Mouse (Mus musculus): ENCODE results near the gene Ttc7. TPM values are rescaled to one million over a fixed set of nuclear protein-coding genes. Genes with fewer than 3 reads are reported as not detected.
"Not testable (repeated sequence)": the region's sequence is repeated elsewhere in the genome, so short reads cannot be mapped to it uniquely, and the experiment has no call there.

The Ttc7 gene
- total RNA-seq, 4 experiments from 2014 or later: 19.2 to 31.4 (median 26.0) TPM

DNA sequence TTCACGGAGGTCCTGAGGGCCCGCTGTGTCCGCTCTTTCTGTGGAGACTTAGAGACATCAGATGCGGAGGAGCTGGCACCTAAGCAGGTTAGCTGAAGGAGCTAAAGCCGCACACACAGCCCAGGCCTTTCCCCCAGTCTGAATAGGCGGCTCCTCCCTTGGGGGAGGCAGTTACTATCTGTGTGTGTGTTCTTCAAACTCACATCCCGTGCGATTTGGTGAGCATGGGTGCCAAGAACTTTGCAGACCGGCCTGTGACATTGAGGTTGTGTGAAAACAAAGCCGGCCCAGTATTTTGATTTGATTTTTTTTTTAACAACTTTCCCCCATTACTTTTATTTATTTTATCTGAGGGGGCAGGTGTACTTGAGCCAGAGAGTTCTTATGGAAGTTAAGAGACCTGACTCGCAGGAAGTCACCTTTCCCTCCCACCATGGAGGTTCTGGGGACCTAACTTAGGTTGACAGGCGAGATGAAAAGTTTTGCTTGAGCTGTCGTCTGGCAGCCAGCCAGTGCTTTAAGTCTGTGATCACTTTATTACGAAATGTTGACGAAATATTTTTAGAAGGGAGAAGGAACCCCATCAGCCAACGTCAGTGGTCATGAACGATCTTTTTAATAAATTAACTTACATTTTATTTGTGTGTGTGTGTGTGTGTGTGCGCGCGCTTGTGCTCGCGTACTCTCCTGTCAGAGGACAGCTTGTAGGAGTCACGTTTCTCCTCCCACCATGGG, 3.2 kb downstream of the Ttc7 start:
- no peak for DNase-seq (ENCODE audit: low spot score)

DNA sequence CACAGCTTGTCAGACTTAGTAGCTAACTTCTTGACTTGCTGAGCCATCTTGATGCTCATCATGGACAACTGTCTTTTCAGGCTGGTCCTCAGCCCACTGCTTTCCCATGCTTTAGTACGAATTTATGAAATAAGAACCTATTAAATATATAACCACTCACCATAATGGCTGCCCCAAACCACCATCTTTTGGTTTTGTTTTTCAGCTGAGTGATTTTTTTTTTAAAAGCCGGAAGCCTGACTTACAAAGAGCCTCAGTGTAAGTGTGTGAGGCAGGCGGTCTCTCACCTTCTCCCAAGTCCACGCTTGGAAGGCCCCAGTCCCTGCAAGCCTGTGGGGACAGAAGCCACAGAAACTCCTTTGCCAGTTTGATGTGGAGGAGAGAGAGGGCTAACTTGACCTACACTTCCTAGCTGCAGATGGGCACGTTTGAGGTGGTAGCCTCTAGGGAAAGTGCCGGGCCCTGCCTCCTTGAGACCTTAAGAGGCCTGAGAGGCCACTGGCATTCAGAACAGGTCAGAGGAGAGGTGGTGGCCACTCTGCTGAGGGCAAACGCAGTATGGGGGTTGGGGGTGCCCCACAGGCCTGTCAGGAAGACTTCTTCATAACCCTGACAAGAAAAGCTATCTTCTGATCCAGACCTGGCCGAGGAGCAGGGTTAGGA, 3.9 kb downstream of the Ttc7 start:
- DNase-seq (ENCODE audit: low spot score): no peak

DNA sequence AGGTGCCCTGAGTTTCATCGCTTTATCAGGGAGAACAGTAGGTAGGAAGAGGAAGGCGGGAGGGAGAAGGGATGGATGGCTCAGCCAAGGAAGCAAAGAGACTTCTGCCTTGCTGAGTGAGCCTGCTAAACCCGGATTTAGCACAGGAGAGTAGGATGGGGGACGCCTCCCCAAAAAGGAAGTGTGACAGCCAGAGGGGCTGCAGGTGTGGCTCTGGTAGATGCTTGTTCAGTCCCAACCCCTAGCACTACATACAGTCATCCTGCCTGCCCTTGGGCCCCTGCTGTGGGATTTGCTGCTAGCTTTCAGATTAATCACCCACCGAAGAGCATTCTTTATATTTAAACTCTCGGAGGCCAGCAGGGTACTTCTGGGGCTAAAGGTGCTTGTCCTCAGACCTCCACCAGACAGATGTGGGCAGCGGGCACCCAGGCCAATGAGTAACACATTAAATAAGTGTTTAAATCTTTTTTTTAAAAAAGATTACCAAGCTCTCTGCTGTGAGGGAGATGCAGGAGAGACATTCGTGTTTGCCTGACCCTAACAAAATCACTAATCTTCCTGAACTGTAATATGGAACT, 4.6 kb downstream of the Ttc7 start:
- DNase-seq (ENCODE audit: low spot score): no peak

DNA sequence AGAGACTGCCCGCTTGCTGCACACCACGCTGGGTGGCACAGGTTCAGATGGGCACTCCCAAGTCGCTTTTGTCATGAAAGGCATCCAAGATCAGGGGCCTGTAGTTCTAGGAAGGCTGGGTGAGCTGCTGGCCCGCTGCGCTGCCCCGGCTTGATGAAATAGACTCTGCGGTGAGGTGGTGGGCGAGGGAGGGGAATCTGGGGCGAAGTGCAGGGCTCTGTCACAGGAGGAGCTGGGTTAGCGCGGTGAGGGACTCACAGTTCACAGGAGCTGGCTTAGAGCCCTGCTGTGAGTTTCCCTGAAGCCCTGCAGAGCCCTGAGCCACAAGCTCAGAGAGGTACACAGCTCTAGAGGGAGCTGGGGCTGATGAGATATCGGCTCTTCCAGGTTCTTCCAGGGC, 5.4 kb downstream of the Ttc7 start:
- no peak for DNase-seq (ENCODE audit: low spot score)

DNA sequence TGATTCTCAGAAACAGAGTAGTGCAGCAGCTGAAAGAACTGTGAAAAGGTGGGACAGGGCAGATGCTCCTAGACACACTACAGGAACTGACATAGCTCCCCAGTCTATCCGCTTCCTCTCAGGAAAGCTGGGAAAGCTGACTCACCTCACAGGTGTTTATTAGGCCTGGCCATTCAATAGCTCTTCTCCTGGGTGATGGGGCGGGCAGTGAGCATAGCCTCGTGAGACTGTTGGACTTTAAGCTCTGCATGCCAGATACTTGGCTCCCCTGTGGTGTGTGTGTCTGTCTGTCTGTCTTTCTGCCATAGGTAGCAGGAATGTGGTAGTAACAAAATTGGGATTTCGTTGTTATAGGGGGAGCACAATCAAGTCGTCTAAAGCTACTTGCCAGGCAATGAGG, 6.7 kb downstream of the Ttc7 start:
- DNase-seq (ENCODE audit: low spot score): no peak

DNA sequence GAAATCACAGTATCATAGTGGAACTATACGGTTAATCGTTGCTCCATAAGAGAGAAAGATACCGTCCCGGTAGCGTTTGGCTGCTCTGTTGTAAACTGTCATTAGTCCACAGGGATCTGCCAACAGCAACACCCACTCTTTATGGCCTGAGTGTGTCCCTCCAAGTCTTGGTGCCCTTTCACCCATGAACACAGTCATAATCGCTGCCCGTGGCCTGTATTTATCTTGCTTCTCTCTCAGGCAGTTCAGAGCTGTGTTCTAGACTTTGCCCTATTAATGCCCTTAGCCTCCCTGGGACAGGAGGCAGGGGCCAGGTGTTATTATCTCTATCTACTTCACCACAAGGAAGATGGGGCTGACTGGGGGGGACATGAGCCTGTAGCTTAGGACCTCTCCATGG, 8.4 kb downstream of the Ttc7 start:
- no peak for DNase-seq (ENCODE audit: low spot score)

DNA sequence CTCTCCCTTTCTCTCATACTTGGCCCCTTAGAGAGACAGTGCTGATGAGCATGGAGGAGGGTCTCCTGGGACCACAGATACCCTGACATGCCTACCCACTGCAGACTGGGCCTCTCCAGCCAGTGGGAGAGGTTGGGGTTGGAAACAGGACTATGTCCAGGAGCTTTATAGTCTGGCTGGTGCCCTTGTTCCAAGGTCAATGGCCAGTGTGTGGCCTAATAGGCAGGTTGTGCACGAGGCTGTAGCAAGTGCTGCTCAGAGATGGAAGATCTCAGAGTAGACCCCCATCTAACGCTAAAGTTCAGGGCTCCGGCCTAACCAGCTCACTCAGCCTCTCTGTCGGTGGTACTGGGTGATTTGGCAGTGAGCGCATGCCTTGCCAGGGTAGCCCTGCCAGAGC, 9.1 kb downstream of the Ttc7 start:
- DNase-seq (ENCODE audit: low spot score): no peak

DNA sequence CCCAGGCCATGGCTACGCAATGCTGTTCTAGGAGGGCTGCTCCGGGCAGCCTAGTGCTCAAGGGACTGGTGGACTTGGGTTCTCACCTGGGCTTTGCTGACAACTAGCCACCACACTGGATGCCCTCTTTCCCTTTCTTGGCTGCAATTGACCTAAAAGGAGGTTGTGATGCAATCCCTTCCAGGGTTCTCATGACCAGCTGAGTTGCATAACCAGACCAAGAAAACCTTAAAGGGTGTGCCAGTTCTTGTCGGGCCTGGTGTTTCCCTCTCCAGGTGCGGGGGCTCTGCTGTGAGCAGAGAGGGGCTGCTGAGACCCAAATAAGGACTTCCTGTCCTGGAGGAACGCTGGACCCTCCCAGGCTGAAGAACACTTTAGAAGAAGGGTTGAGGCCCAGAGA, 10.4 kb downstream of the Ttc7 start:
- no peak for DNase-seq (ENCODE audit: low spot score)

DNA sequence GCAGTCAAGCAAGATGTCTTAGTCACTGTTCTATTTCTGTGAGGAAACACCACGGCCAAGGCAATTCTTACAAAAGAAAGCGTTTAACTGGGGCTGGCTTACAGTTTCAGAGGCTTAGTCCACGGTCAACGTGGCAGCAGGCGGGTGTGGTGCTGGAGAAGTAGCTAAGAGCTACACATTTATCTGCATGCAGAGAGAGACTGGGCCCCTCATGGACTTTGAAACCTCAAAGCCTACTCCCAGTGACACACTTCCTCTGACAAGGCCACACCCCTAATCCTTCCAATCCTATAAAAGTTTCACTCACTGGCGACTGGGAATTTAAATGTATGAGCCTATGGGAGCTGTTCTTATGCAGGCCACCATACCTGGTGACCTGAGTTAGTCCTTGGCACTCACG, 13.1 kb downstream of the Ttc7 start:
- no peak for DNase-seq (ENCODE audit: low spot score)

DNA sequence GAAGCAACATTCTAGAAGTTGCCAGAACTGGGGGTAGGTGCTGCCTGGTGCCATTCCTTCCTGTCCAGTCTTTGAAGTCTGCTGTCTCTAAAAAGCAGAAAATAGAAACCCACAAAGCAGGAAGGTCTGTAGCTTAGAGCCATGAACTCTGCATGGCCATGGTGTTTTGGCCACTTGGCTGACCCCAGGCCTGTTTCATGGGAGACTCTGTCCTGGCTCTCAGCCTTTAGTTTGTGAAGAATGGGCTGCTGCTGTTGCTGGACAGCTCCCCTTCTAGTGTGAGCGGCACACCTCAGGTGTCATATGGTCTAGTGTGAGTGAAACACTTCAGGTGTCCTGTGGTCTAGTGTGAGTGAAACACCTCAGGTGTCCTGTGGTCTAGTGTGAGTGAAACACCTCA, 14.0 kb downstream of the Ttc7 start:
- DNase-seq (ENCODE audit: low spot score): not testable (repeated sequence)

DNA sequence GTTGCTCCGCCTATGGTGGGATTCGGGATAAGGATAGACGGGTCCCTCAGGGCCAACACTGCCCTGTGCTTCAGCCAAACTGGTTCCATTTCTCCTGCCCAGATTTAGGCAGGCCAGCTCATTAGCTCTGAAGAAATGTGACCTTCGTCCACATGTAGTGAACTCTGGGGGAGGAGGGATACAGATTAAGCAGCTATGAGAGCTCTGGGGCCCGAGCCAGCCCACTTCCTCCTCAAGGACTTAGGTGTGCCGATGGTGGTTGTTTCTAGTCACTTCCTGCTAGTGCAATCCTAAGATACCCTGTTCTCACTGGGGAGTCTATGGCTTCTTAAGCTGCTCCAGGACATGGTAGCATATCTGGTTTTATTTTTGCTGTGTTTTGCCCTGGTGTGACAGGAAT, 16.3 kb downstream of the Ttc7 start:
- DNase-seq (ENCODE audit: low spot score): no peak

DNA sequence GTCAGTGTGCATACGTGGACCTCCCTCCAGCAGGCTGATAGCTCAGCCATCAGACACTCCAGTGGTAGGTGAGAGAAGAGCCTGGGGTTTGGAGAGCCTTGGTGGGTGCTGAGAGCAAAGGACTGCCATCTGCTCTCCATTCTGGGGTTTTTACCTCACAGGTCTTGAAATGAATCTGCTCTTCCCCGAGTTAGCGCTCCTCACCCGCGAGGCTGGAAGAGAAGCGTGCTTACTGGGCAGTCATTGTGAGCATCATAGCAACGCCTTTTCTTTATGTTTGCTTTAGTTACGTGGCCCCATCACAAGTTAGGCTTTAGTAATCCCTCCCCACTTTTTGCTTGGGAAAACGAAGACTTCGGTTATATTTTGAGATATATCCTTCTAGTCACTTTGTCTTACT, 17.7 kb downstream of the Ttc7 start:
- no peak for DNase-seq (ENCODE audit: low spot score)

DNA sequence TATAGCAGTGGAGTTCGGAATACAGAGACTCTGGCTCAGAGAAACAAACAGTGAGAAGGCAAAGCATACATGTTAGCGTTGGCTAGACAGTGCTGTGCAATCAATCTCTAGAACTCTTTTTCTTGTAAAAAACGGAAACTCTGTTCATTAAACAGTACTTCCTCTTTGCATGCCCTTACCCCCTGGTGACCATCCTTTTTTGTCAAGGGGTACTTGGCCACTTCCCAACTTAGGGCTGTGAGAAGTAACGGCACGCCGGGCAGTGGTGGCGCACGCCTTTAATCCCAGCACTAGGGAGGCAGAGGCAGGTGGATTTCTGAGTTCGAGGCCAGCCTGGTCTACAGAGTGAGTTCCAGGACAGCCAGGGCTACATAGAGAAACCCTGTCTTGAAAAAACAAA, 18.9 kb downstream of the Ttc7 start:
- DNase-seq (ENCODE audit: low spot score): not testable (repeated sequence)

DNA sequence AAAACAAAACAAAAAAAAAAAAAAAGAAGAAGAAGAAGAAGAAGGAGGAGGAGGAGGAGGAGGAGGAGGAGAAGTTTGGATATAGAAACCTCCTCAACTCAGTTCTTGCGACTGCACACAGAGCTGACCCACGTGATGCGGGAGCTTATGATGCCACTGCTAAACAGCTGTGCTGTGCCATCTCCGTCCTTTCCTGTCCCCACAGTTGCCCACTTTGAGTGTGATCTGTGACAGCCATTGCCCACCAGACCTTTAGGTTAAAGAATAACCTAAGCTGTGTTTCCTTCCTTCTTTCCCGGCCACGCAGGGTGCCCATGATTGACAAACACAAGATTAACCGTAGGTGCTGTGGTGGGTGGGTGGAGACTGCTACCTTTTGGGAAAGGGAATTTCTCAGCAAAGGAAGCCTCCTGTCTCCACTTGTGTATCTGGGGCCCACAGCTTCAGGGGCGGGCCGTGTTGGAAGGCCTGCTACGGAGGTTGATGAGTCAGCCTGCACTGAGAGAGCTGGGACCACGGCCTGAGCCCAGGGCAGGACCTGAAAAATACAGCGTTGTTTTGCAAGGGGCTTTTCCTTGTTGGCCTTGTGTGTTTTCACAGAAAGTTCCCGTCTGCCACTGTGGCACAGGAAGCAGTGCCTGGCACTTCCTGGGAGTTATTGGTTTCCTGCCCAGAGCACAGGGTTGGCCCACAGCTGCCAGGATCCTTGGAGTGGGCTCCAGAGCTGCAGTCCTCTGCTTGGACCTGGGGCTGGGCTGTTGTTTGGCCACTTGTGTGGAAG, 19.5 kb downstream of the Ttc7 start:
- no peak for DNase-seq (ENCODE audit: low spot score)

DNA sequence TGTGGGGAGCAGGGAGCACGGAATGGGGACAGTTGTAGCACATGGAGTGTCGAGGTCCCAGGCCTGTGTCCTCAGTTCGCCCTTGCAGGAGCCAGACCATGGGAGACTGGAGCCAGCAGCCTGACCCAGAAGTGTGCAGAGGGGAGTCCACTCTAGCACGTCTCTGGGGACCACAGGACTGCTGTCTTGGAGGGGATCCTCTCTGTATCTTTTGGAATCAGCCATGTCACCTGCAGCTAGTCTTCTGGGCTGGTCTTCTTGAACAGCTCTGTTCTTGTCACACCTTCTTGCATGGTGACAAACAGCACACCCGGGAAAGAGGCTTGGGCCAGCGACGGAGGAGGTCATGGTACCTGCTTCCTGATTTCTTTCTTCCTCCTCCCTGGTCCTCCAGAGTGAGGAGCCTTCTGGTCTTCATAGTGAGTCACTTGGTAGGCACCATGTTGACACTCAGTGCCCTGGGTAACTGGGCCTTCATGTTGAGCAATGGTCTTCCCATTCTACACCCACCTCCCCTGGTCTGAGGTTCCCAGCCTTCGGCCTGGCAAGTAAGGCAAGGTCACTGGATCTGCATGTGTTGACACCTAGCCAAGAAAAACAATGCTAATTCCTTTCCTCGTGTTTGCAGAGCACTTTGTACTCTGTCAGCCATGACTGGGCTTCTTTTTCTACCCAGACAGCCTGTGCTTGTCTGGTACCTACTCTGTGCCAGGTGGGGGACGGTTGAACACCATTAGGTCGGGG, 21.6 kb downstream of the Ttc7 start:
- DNase-seq (ENCODE audit: low spot score): no peak

DNA sequence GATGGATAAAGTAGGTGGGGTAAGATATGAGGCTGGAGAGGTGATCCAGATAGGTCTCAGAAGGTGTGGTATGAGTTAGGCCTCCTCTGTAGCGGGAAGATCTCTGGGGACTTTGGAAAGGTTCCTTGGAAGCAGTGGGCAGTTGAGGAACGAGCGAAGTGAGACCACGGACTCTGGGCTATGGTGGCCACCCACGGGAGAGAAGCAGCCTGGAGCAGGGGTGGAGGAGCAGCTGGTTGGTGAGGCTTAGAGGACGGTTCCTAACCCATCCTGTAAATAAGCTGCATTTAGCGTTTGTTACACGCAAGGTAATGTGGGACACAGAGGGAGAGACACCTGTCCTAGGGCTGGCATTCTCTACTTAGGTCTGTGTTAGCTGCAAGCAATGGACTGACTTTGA, 22.4 kb downstream of the Ttc7 start:
- no peak for DNase-seq (ENCODE audit: low spot score)

DNA sequence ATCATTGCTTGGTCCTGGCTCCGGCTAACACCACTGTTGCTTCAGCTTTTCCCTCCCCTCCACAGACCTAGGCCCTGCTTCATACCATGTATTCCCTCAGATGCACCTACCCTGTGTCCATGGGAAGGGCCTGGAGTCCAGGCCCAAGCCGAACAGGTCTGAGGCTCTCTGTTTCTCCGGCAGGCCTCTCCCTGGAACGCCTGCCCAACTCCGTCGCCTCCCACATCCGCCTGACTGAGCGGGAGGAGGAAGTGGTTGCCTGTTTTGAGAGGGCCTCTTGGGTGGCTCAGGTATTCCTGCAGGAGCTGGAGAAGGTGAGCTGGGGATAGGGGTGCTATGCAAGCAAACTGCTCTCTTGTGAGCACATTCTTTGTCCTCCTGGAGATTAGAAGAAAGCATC, 24.1 kb downstream of the Ttc7 start:
- DNase-seq (ENCODE audit: low spot score): no peak

DNA sequence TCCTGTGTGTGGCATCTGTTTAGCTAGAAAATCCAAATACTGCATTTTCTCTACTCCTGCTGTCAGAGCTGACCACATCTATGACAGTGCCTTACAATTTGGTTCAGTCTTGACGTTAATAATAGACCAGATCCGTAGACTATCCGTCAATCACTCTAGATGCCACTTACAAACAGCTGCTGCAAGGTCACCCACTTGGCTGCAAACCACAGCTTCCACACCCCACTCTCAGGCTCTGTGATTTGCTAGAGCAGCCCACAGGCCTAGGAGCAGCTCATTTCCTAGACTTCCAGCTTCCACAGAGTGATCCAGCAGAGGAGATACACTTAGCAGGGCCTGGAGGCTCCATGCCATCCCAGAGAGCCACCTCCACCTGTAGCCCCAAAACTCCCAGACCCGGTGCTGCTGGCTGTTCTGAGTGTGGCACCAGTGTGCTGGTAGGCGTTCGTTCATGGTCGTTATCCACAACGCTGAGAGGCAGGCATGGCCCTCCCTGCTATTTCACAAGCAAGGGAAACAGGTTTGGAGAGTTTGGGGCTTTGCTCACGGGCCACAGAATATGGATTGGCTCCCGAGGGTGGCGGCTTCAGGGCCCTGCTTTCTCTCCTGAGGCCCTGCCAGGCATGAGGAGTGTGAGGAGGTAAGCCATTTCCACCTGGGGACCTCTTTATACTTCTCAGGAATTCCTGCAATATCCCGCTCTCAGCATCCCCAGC, 26.5 kb downstream of the Ttc7 start:
- DNase-seq (ENCODE audit: low spot score): no peak

DNA sequence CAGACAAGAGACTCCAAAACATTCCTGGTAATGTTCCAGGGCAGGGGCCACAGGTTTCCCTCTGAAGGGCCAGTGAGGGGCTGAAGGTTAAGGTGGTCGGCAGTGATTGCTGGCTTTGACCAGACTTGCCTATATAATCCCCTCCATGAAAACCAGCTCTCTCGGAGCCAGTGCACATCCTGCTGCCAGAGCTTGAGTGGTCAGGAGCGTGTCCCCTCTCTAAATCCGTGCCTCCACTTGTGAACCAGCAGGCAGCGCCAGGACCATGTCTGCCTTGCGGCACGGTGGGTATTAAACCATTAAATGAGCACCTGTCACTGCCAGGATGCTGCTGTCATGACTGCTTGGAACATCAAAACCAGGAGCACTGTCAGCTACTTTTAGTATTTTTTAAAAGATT, 27.8 kb downstream of the Ttc7 start:
- DNase-seq (ENCODE audit: low spot score): no peak

DNA sequence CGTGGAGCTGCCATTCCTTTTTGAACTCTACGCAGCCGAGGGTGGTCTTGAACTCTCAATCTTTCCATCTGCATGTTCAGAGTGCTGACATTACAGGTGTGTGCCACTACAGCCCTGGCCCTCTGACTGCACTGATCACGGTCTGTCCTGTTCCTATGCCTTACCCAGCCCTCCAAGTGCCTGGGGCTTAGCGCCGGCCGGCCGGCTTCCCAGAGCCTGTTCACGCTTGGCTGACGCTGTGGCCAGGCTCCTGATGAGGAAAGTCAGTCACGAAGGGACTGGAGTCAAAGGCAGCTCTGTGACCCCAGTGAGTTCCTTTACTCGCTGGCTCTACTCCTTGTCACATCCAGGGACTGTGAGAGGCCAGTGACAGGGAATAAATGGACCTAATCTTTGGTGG, 29.7 kb downstream of the Ttc7 start:
- DNase-seq (ENCODE audit: low spot score): no peak

Measured in heart, adult 8-10 months (tissue).